Mouse (Mus musculus) G1E (cell line): ENCODE measurements at regions not wholly inside any gene's neighbourhood (a gene's known extent, or its start where the extent isn't known, plus 50 kb on each side); places are given as distances from the start of the nearest gene placed in this dataset.

Source experiments
- CTCF ChIP-seq: IDR thresholded peaks from 2 replicates; pipeline ENCODE4 v1.5.1; 2012; ENCODE audit warnings: low read depth, low read length, inconsistent platforms, mixed read lengths
- GATA1 ChIP-seq: IDR thresholded peaks from 2 replicates; pipeline ENCODE4 v1.6.1; 2012; ENCODE audit warnings: borderline replicate concordance, low read length, inconsistent platforms, mixed read lengths
- TAL1 ChIP-seq: conservative IDR thresholded peaks from 2 replicates; pipeline ENCODE4 v1.6.1; 2012; ENCODE audit warnings: low read depth, low read length, inconsistent platforms, mixed read lengths

DNA sequence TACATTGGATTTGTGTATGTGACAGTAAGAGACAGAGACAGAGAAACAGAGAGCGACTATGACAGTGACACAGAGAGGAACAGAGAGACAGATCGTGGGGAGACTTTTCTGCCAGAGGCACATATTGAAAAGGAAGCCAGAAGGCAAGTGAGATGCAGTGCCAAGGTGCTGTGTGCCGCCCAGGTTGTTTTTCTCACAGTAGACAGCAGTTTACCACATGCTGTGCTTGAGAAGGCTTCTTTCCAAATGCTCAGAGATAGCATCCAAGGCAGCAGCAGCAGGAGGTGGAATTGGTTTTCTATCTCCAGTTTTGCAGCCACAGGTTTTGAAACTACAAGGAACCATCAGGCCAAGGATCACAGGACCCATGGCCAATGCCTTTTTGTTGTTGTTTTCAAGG is 466.5 kb downstream of the Lrfn5 start:
- TF ChIP-seq GATA1 (no peak), CTCF (no peak), TAL1 (no peak)
